Mouse (Mus musculus) cerebellum, adult 2 months (tissue): ENCODE measurements around the gene Tmem259. TPM values are rescaled to one million over a fixed set of nuclear protein-coding genes. Genes with fewer than 3 reads are reported as not detected.
"Not testable (repeated sequence)": the region's sequence is repeated elsewhere in the genome, so short reads cannot be mapped to it uniquely, and the experiment has no call there.

Source experiments
- DNase-seq, 2 experiments: peaks; one replicate each; pipeline ENCODE4 v3.0.0; 2021
- H3K27ac ChIP-seq: fragments of 200-500 bp; 2 replicates; pipeline ENCODE4 v1.5.1; 2012; ENCODE audit warnings: low read length, control low read depth, inconsistent platforms; ENCODE audit not compliant: insufficient read depth
- H3K27me3 ChIP-seq: fragments of 200-500 bp; 2 replicates; pipeline ENCODE4 v1.6.1; 2012; ENCODE audit warnings: inconsistent platforms, mild to moderate bottlenecking, low read length, moderate library complexity; ENCODE audit not compliant: control insufficient read depth, insufficient read depth
- H3K4me1 ChIP-seq: fragments of 200-500 bp; 2 replicates; pipeline ENCODE4 v1.6.1; 2011; ENCODE audit warnings: low read length; ENCODE audit not compliant: control insufficient read depth, insufficient read depth
- H3K4me3 ChIP-seq: fragments of 200-500 bp; replicated peaks from 2 replicates; pipeline ENCODE3; 2011; ENCODE audit warnings: mild to moderate bottlenecking, low read depth, low read length, control low read depth; ENCODE audit not compliant: insufficient read depth
- CTCF ChIP-seq: fragments of 200-500 bp; IDR thresholded peaks from 2 replicates; pipeline ENCODE4 v1.5.1; 2011; ENCODE audit warnings: low read depth, mild to moderate bottlenecking, control low read depth, low read length, moderate library complexity, borderline replicate concordance; ENCODE audit not compliant: insufficient read depth
- POLR2A ChIP-seq: fragments of 200-500 bp; IDR thresholded peaks from 2 replicates; pipeline ENCODE4 v1.6.1; 2011; ENCODE audit warnings: low read length, control low read depth, borderline replicate concordance; ENCODE audit not compliant: insufficient read depth
- WGBS: fragments of 180-500 bp; shearing (Covaris S2); methylation state at CpG from one replicate; pipeline ENCODE4 v1.1.7; 2018; 5-methylcytosine and 5-hydroxymethylcytosine counted together
- polyA plus RNA-seq: library from polyadenylated mRNA; depleted of rRNA; stranded (reverse); fragments of >200 nt; gene quantifications from 2 replicates; pipeline ENCODE4 v1.2.3, GENCODE M21; 2012

Gene Tmem259
- polyA plus RNA-seq, 1 experiment: 191 TPM

DNA sequence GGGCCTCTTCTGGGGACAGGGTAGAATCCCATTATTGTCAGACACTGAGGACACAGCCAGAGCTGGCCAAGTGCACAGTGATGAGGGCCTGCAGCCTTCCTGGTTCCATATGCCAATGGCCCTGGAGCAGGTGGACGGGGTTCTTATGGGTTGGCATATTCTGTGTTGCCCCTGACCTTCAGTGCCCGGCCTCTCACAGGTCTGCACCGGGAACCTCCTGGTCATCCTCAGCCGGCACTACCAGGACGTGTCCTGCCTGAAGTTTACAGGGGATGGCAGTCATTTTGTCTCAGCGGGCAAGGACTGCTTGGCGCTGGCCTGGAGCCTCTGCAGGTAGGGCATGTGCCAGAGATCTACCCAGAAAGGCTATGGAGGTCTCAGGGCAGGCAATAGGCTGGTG lies 19.4 kb downstream of the Tmem259 start:
- no peak overlapping the region for H3K27ac ChIP-seq
- no peaks in the 10 kb centered on the region for H3K27me3 ChIP-seq
- peaks cover 36% of the 10 kb centered on the region for H3K4me1 ChIP-seq
- H3K4me3 ChIP-seq: no peak overlapping the region
- WGBS: 97% methylated on average over 7 of the region's 7 CpGs
- no peak for TF ChIP-seq POLR2A
- TF ChIP-seq CTCF: no peak
- no peak for DNase-seq

DNA sequence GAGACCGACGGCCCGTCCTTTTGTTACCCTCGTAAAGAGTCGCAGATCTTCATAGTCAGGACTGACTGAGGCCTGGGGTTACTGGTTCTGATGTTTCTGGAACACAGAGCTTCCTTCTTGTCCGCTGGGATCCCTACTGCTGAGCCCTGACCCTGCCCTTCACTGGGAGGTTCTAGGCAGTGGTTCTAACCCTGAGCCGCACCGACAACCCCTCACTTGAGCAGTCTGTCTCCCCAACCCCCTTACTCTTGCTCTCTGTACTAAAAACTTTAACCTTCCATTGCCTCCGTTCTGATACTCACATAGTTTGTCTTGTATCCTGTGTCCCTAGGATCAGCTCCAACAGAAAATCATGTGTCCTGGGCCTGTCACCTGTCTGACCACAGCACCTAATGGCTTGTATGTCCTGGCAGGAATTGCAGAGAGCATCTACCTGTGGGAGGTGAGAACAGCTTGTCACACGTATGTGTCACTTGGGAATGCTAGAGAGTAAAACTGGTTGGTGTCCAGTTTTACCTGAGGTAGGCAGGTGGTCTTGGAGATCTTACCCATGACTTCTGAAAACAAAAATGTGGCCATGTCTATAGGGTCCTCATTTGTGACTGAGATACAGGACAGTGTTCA lies 23.3 kb downstream of the Tmem259 start:
- H3K27ac ChIP-seq: no peak overlapping the region

DNA sequence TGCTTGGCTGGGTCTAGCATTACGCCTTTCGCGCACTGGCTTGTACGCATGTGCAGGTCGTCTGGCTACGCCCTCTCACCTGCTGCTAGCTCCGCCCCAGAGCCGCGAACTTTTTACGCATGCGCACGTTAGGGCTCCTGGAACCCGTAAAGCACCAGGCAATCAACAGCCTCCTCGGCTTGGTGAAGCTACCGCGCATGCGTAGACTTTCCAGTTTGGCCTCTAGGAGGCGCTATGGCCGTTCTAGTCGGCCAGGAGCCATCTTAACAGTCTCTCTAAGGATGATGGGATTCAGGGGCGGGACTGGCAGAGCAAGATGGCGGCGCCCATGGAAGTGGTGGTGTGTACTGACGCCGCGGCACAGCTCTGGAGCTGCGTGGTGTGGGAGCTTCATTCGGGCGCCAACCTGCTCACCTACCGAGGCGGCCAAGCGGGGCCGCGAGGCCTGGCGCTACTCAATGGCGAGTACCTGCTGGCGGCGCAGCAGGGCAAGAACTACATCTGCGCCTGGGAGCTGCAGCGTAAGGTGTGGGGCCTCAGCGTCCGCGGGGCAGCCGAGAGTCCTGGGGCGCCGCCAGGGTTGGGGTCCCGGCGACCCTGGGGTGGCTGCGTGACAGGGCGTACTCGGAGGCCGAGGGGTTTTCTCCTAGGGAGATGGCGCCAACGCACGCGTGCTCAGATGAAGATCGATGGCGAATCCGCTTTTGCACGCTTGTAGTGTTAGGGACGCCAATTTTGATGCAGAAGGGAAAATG lies 24.1 kb downstream of the Tmem259 start, which contains the start of gene Wdr18:
TSS of gene Wdr18 (plus strand) at position 306 of the 755 bp plus-strand sequence.
- H3K27me3 ChIP-seq: no peaks in the 10 kb centered on the region
- peak; percentile 100 for DNase-seq
- H3K27ac ChIP-seq: no peak within 1 kb of the TSS
- under 1% methylated on average over 61 of the region's 61 CpGs for whole genome bisulfite sequencing
- H3K4me1 ChIP-seq: no peaks in the 10 kb centered on the region; the same call in 1 of the 2 replicates
- peak within 1 kb of the TSS; percentile 72 for H3K4me3 ChIP-seq
- TF ChIP-seq CTCF (peak; percentile 86), POLR2A (peak; percentile 33; the same call in 1 of the 2 replicates)

More for the DNA sequence above, 23.3 kb downstream of the Tmem259 start:
- TF ChIP-seq CTCF (no peak), POLR2A (no peak)
- WGBS: 14% methylated on average over 10 of the region's 10 CpGs
- Histone ChIP-seq H3K27me3 (no peaks in the 10 kb centered on the region), H3K4me3 (peak overlapping the region; percentile 72), H3K4me1 (peaks cover 2% of the 10 kb centered on the region; the same call in 1 of the 2 replicates)
- DNase-seq: no peak

DNA sequence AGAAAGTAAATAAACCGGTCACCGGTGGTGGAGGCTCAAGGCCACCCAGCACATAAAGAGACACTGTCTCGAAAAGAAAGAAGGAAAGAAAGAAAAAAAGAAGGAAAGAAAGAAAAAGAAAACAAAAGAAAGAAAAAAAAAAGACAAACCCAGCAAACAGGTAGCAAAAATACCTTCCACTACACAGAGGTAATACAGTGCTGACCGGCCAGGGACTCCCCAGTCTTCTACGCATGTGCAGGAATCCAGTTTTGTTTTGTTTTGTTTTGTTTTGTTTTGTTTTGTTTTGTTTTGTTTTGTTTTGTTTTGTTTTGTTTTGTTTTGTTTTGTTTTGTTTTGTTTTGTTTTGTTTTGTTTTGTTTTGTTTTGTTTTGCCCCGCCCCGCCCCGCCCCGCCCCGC lies 24.7 kb downstream of the Tmem259 start:
- H3K4me3 ChIP-seq: peak overlapping the region; percentile 19
- DNase-seq, H3K27ac ChIP-seq, H3K27me3 ChIP-seq, H3K4me1 ChIP-seq: not testable (repeated sequence)
- WGBS: 21% methylated on average over 10 of the region's 10 CpGs

DNA sequence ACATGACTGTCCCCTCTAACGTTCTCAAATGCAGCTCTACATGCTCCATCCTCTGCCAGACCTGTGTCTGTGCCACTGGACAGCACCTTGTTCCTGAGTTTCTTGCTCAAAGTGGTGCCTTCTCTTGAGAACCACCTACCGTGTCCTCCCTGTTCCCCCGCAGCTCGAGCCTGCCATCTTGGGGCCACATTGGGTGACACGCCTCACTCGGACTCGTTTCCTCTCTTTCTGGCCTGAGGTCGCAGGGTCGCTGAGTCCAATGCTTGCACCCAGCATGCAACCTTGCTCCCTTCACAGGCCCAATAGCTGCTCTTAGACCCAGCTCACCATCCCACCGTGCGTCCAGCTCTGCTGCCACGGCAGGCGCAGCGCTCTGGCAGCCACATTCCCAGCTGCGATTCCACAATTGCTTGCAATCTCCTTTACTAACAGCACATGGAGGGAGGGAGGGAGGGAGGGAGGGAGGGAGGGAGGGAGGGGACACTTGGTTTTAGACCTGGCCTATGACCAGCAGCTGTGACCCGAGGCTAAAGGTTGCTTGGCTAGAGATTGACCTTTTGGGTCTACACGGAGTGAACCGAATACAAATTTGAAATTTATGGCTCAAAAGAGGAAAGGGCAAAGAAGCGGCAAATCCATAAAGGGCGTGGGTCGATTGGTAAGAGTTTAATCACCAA lies 25.9 kb downstream of the Tmem259 start:
- Histone ChIP-seq H3K4me1 (no peaks in the 10 kb centered on the region; the same call in 1 of the 2 replicates), H3K4me3 (peak overlapping the region; percentile 3), H3K27me3 (no peaks in the 10 kb centered on the region), H3K27ac (no peak overlapping the region)
- TF ChIP-seq POLR2A: no peak
- TF ChIP-seq CTCF: peak; percentile 97
- 11% methylated on average over 21 of the region's 21 CpGs for WGBS
- DNase-seq: peak; percentile 77 to 87

DNA sequence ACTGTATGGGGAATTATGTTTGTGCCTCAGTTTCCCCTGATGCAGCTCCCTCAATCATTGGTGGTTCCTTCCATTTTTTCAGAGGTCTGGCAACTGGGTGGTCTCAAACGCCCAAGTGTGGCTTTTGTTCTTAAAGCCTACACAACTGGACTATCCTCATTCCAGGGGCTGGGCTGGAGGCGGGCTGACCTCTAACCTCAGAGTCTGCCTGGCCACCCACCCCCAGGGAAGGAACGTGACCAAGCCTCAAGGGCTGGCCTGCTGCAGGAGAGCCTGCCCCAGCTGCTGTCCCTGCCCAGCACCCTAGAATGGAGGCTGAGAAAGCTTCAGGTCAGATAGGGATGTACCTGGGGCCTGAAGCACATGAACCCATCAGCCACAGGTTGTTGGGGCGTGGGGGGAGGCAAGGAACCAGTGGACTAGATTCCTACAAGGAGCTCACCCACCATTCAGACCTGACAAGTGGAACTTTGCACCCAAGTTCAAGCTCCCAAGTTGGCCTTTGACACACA lies 27.4 kb downstream of the Tmem259 start:
- Histone ChIP-seq H3K27ac (no peak overlapping the region), H3K4me3 (no peak overlapping the region), H3K4me1 (no peaks in the 10 kb centered on the region; the same call in 1 of the 2 replicates), H3K27me3 (no peaks in the 10 kb centered on the region)
- WGBS: 36% methylated on average over 4 of the region's 4 CpGs
- DNase-seq: no peak
- TF ChIP-seq POLR2A (no peak), CTCF (no peak)

DNA sequence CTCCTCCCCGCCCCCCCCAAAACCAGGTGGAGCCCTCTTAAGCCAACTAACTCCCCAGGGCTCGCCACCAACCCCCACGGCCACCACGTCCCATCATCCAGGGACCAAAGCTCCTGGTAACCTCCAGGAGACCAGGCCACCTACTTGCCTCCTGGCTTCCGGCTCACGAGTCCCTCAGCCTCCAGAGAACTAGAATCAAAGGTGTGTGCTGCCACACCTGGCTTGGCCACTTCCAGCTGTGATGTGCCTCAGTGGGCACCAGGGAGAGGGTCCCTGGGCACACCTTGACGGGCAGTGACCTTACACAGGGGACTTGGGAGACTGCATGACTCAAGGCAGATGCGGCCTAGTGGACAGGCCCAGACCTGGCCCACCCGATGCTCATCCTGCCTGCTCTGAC lies 28.4 kb downstream of the Tmem259 start:
- Histone ChIP-seq H3K27ac (no peak overlapping the region), H3K4me1 (no peaks in the 10 kb centered on the region; the same call in 1 of the 2 replicates), H3K4me3 (no peak overlapping the region), H3K27me3 (no peaks in the 10 kb centered on the region)
- 78% methylated on average over 9 of the region's 9 CpGs for WGBS
- TF ChIP-seq POLR2A (no peak), CTCF (no peak)
- DNase-seq: no peak
